Mouse (Mus musculus): ENCODE measurements around the gene Pdzrn4.

Gene Pdzrn4

DNA sequence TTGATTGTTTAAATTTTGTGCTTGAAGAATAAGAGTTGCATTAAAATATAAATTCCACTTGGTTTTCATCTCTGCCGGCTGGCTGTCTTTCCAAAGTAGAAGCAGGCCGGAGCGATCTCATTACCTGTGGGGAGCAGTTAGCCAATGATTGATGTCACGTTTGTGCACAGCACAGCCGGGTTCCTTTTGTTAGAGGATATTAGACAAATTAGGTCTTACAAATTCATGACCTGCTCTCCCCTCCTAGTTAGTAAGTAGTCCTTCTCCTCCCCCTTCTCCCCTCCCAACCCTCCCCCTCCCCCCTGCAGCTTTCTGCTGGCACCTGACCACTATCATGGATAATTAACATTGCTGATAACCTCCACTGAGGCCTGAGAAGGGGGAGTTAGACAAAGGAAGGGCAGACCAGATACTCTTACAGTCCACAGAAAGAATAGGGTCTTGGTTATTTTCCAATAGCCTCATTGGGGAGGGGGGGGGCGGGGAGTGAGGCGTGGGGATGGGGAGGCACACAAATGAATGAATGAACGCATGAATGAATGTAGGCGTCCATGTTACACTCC lies 103.7 kb downstream of the Pdzrn4 start:
- ATAC-seq (ENCODE audit: low TSS enrichment) = no peak

DNA sequence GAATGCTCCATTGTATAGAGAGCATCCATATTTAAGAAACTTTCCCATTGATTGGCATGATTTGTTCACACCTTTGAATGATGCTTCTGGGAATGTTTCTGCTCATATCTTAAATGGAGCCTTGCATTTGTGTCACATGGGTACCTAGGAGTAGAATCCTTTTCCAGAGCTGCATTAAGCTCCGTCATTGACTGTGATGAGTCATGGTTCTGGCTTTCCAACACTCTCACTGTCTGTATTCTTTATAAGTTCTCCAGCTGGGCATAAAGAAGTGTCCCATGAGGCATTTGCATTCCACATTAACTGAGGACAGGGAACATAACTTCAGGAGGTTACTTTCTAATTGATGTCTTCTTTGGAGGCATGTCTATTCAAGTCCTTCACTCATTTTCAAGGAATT lies 106.1 kb downstream of the Pdzrn4 start:
- ATAC-seq (ENCODE audit: low TSS enrichment) = peak; percentile 62

DNA sequence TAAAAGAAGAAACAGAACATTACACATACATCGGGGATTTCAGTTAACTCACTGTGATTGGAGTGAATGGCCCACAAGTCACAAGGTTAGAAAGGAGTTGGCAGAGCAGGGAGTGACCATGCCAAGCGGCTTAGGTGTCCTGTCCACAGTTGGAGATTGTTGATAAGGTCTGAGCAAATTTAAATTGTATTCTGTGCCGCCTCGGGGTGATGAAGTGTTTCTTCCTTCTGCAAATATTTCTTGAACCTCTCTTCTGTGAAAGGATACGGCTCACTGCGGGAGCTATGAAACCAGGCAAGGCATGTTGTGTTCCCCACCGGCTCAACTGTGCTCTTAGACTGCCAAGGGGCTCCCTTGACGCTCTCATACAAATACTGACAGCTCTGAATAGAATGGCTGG lies 112.7 kb downstream of the Pdzrn4 start:
- no peak for ATAC-seq (ENCODE audit: low TSS enrichment)

- ATAC-seq (ENCODE audit: low TSS enrichment) = no peak
These were observed 119.0 kb downstream of the Pdzrn4 start for GRCm38 (mm10) chr15:92515651-92516050.

DNA sequence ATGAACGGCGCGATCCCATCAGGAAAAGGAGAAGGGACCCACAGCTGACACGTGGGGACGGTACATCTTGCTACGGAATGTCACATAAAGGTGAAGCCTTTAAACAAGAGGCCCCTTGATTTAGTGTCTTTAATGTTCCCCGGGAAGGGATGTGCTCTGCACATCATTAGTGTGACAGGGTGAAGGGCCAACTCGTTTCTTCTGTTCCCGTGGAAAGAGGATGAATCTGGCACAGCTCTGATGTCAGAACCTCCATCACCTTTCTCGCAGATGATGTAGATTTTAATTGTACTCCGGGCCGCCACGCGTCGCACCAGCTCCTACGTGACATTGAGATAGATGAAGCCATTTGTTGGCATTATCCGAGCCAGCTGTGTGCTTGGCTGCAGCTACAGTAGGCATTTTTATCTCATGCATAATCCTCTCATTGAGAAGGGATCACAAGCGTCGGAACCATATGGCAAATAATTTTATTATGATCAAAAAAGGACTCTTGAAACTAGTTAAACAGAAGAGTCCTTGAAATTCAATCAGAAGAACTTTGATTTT lies 124.1 kb downstream of the Pdzrn4 start:
- ATAC-seq (ENCODE audit: low TSS enrichment) = peak; percentile 70; the same call in 1 of the 2 replicates

GRCm38 (mm10) chr15:92521686-92522085 lies 125.0 kb downstream of the Pdzrn4 start:
- no peak for ATAC-seq (ENCODE audit: low TSS enrichment)

GRCm38 (mm10) chr15:92524917-92525316 lies 128.2 kb downstream of the Pdzrn4 start:
- ATAC-seq (ENCODE audit: low TSS enrichment) = no peak

GRCm38 (mm10) chr15:92525416-92525815 lies 128.7 kb downstream of the Pdzrn4 start:
- no peak for ATAC-seq (ENCODE audit: low TSS enrichment)

GRCm38 (mm10) chr15:92526731-92527130 lies 130.1 kb downstream of the Pdzrn4 start:
- no peak for ATAC-seq (ENCODE audit: low TSS enrichment)

DNA sequence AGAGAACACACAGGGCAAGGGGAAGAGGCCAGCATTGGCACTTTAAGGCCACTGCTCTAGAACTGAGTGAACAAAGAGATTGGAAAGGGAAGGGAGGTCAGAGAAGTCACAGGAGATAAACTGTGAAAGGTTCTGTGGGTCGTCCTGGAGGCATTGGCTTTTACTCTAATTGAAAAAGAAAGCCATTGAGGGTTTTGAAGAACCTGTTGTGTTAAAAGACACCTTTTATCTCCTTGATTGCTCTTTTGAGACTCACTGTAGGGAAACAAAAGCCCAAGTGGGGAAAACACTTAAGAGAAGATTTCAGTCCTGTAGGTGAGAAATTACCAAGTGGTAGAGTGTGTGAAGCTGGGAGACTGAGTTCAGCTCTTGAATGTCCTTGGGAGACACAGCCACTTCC lies 146.6 kb downstream of the Pdzrn4 start:
- no peak for ATAC-seq (ENCODE audit: low TSS enrichment)

DNA sequence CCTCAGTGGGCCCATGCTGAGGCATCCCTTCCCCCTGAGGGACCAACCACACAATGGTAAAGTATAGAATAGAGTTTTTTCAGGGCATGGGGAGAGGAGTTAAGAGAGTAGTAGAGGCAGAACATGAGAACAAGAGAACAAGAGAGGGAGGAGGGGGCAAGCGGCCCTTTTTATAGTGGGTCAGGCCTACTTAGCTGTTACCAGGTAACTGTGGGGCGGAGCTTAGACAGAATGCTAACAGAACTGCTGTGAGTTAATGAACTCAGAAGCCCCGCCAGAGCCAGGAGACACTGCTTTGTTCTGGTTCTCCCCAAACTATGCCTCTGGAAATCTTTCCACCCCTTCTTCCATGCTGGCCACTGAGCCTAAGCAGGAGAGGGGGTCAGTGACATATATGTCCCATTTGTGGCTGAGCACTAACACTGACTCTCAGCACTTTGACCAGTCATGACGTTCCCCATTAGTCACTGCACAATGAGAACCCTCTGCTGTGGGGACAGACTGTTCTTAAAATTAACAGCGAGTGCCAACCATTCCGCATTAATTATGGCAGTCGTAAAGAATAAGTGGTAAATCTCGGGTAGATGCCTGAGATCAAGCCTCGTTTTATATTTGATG lies 150.7 kb downstream of the Pdzrn4 start:
- no peak for ATAC-seq (ENCODE audit: low TSS enrichment)

DNA sequence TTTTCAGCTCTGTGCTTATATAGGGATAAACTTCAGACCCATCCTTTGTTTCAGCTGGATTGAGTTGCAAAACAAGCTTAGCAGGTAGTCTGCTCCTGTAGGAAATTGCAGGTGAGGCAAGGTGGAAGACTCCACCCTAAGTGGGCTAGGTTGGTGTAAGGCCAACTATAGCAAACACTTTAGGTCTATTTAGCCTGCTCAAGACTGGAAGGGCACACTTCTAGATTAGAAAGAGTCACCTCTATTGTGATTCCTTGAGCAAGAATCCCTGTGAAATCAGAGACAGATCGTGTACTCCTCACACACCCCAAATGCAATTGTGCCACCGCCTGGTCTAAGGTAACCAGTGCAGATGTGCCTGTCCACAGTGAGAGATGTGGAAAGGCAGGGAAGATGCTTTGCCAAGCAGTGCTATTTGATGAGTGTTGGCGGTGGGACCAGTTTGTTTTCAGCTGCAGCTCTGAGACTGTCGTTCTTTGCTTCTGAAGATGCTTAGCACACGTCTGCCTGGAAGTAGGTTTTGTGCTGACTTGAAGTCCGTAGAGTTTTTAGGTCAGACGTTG lies 158.4 kb downstream of the Pdzrn4 start:
- peak; percentile 81 for ATAC-seq (ENCODE audit: low TSS enrichment)

- ATAC-seq (ENCODE audit: low TSS enrichment) = no peak
These were observed 159.0 kb downstream of the Pdzrn4 start for GRCm38 (mm10) chr15:92555716-92556115.

- ATAC-seq (ENCODE audit: low TSS enrichment) = no peak
These were observed 161.9 kb downstream of the Pdzrn4 start for GRCm38 (mm10) chr15:92558592-92558991.

GRCm38 (mm10) chr15:92562149-92562548 lies 165.5 kb downstream of the Pdzrn4 start:
- no peak for ATAC-seq (ENCODE audit: low TSS enrichment)

- no peak for ATAC-seq (ENCODE audit: low TSS enrichment)
These were observed 166.9 kb downstream of the Pdzrn4 start for GRCm38 (mm10) chr15:92563576-92563975.

GRCm38 (mm10) chr15:92570526-92571243 lies 174.0 kb downstream of the Pdzrn4 start:
- peak; percentile 74 for ATAC-seq (ENCODE audit: low TSS enrichment)

- ATAC-seq (ENCODE audit: low TSS enrichment) = 0 out of 2 replicates have a peak, but pooled peaks have one; percentile 6
These were observed 174.5 kb downstream of the Pdzrn4 start for GRCm38 (mm10) chr15:92571244-92571539.

GRCm38 (mm10) chr15:92577476-92577875 lies 180.8 kb downstream of the Pdzrn4 start:
- ATAC-seq (ENCODE audit: low TSS enrichment) = peak; percentile 51; the same call in 1 of the 2 replicates

DNA sequence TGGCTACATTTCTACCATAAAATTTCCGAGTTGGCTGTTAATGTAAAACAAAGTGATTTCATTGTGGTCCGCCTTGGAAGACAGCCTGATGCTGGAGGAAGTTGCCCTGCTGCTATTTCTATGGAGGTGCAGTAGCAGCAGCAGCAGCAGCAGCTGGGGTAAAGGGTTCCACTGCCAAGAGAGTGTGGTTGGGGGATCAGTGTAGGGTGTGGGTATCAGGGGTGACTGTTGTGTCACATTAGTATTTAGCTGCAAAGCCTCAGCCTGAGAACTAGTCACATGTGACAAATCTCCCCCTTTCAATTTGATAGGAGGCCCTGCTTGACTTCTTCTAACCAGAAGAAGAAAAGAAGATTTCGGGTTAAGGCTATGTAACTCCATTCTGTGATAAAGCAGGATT lies 183.5 kb downstream of the Pdzrn4 start:
- peak; percentile 26; the same call in 1 of the 2 replicates for ATAC-seq (ENCODE audit: low TSS enrichment)

- peak; percentile 81 for ATAC-seq (ENCODE audit: low TSS enrichment)
These were observed 184.2 kb downstream of the Pdzrn4 start for GRCm38 (mm10) chr15:92580742-92581383.
